Mouse (Mus musculus): ENCODE measurements around the gene Axin1. TPM values are rescaled to one million over a fixed set of nuclear protein-coding genes. Genes with fewer than 3 reads are reported as not detected.

Axin1 gene
- polyA plus RNA-seq (2015; fragmentation: Illumina TruSeq; extraction: RNeasy Lipid Tissue Mini Kit (QIAGEN cat#74804); ENCODE audit: insufficient read depth, low replicate concordance), result 47.8 TPM

GRCm38 (mm10) chr17:26138239-26138836 is at the start of gene Axin1:
Gene Axin1 (plus strand): TSS chr17:26138688.

DNA sequence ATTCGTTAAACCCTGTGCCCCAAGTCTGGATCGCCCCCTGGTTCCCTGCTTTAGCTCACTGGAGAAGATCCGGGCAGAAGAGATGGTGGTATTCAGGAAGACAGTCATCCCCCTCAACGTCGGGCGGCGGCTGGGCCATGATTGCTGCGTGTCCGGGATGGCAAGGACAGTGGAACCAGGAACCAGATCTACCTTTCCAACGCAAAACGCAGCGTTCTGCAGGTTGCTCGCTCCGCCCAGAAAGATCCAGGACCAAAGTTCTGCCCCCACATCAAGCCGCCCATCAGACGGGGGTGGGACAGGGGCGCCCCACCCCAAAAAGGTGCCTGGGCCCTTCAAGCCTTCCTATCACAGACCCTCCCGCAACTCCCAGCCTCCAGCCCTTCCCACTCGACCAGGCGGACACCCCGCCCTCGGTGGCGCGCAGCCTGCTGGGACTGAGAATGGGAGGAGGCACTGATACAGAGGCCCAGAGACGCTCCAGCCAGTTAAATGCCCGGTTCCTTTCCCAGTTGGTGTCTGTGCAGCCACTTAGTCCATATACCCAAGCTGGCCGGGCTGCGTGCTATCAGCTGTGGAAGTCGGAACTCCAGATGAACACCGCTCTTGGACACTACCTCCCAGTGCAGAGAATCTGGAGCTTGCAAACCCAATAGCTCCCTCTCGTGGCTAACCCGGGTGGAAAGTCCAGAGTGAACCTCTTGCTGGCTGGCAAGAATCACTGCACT is 48.4 kb upstream of the Axin1 start, which contains the start of gene Decr2:
Gene Decr2, minus strand, starts transcription at position 433 of the 728 bp plus-strand sequence.

DNA sequence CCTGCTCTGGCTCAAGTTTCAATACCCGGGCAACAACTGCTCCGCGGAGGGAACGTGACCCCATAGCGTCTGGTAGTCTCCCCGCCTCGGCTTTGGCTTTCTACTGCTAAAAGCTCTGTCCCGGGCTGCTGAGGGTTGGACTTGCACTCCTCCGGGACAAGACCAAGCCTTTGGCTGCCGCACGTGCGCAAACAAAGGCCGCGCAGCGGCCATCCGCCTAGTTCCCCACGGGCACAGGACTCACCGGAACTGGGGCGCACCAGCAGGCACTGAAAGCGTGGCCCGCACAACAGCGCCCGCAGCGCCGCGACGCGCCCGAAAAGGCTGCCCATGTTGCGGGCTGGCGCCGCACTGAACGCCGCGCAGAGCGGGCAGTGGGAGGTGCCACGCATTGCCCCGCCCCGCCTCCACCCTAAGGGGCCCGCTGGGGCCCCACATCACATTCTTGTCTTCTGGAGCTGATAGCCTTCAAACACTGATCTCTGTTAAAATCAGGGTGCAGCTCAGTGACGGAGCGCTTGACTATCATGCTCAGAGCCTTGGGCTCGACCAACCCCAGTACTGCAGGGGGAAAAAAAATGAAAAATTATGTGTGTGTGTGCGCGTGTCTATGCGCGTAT is 43.3 kb upstream of the Axin1 start, which contains the start of gene Nme4:
Gene Nme4, minus strand, starts transcription at position 482 of the 620 bp plus-strand sequence.

GRCm38 (mm10) chr17:26113181-26113948 is 25.1 kb upstream of the Axin1 start, which contains the start of gene Tmem8:
Gene Tmem8 (plus strand): TSS chr17:26113299.

DNA sequence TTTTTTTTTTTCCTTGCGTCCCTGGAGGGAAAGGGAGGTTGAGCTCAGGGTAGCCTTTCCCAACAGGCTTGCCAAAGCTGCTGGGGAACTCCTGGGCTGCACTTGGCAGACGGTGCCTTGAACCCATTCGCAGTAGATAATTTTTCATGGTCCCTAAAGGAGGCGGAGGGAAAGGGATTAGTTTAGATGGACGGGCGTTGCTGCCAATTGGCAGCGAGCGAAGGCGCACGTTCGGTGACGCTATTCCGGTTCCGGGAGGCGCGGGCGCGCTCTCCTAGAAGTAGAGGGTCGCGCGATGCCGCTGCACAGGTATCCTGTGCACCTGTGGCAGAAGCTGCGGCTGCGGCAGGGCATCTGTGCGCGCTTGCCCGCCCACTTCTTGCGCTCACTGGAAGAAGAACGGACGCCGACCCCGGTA is 15.2 kb upstream of the Axin1 start, which contains the start of gene Mrpl28:
Gene Mrpl28, plus strand, starts transcription at position 234 of the 418 bp plus-strand sequence.

DNA sequence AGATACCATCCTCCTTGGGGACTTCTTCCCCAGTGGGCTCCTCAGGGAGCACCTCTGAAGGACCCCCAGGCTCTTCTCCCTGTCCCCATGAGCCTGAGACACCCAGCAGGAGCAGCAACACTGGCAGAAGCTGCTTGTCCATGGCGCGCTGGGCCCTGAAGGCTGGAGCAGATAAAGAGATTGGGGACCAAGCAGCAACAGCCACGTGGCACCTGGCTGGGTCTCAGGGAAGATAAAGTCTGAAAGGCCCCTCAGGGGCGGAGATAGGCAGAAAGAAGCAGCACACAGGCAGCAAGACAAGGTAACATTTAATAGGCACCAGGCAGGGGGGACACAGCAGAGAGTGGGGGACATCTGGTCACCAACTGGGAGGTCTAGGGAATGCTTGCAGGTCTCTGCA is 60.4 kb downstream of the Axin1 start, which contains the start of gene Pdia2:
Gene Pdia2, minus strand, starts transcription at position 196 of the 400 bp plus-strand sequence.

DNA sequence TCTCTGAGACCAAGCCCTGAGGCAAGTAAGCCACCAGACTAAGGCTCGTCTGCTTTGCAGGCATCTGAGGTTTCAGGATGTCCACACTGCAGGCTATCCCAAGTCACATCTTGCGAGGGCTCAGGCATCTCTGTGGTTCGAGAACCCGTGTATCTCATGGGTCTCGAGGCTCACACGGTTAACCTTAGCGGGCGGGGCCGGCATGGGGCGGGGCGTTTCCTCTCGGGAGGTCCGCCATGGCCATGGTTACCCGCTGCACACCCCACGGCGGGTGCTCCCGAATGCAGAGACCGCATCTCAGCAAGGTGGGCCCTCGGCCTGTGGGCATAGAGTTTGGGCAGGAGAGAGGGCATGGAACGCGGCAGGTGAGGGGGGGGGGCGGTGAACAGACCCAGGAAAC is 64.2 kb downstream of the Axin1 start, which contains the start of gene Rgs11:
Gene Rgs11, plus strand, starts transcription at position 215 of the 400 bp plus-strand sequence.

DNA sequence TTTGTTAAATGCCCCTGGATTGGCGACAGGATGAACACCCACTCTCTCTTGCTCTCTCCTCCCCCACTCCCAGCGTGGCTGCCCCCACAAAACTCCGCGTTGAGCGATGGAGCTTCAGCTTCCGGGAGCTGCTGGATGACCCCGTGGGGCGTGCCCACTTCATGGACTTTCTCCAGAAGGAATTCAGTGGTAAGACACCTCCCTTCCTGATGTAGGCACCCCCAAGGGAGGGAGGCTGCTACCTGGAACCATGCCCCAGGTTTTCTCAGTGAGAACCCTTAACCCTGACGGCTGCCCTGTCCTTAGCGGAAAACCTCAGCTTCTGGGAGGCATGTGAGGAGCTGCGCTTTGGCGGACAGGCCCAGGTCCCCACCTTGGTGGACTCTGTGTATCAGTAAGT is 69.2 kb downstream of the Axin1 start, which contains the start of gene Arhgdig:
Gene Arhgdig, minus strand, starts transcription at position 101 of the 400 bp plus-strand sequence.

GRCm38 (mm10) chr17:26244101-26244841 is 105.8 kb downstream of the Axin1 start, which contains the start of gene Fam234a:
Gene Fam234a (minus strand): TSS chr17:26244242.

Other genes with a start within 250 kb of the Axin1 start
- gene Rab40c, start 219.0 kb upstream of the Axin1 start, polyA plus RNA-seq (2015; fragmentation: Illumina TruSeq; extraction: RNeasy Lipid Tissue Mini Kit (QIAGEN cat#74804); ENCODE audit: insufficient read depth, low replicate concordance), result 10.4 TPM
- 70.8 TPM for gene Pigq, start 193.8 kb upstream of the Axin1 start, polyA plus RNA-seq (2015; fragmentation: Illumina TruSeq; extraction: RNeasy Lipid Tissue Mini Kit (QIAGEN cat#74804); ENCODE audit: insufficient read depth, low replicate concordance)
- 0.28 TPM for gene Nhlrc4, start 193.7 kb upstream of the Axin1 start, polyA plus RNA-seq (2015; fragmentation: Illumina TruSeq; extraction: RNeasy Lipid Tissue Mini Kit (QIAGEN cat#74804); ENCODE audit: insufficient read depth, low replicate concordance)
- gene A930017K11Rik, start 186.1 kb upstream of the Axin1 start, polyA plus RNA-seq (2015; fragmentation: Illumina TruSeq; extraction: RNeasy Lipid Tissue Mini Kit (QIAGEN cat#74804); ENCODE audit: insufficient read depth, low replicate concordance), result not detected
- 5.8 TPM for gene Capn15, start 152.9 kb upstream of the Axin1 start, polyA plus RNA-seq (2015; fragmentation: Illumina TruSeq; extraction: RNeasy Lipid Tissue Mini Kit (QIAGEN cat#74804); ENCODE audit: insufficient read depth, low replicate concordance)
- gene Rab11fip3, start 69.1 kb upstream of the Axin1 start, polyA plus RNA-seq (2015; fragmentation: Illumina TruSeq; extraction: RNeasy Lipid Tissue Mini Kit (QIAGEN cat#74804); ENCODE audit: insufficient read depth, low replicate concordance), result 6.5 TPM
- 13.1 TPM for gene Decr2, start 48.4 kb upstream of the Axin1 start, polyA plus RNA-seq (2015; fragmentation: Illumina TruSeq; extraction: RNeasy Lipid Tissue Mini Kit (QIAGEN cat#74804); ENCODE audit: insufficient read depth, low replicate concordance)
- gene Nme4, start 43.1 kb upstream of the Axin1 start, polyA plus RNA-seq (2015; fragmentation: Illumina TruSeq; extraction: RNeasy Lipid Tissue Mini Kit (QIAGEN cat#74804); ENCODE audit: insufficient read depth, low replicate concordance), result 4.7 TPM
- gene Tmem8, start 25.4 kb upstream of the Axin1 start, polyA plus RNA-seq (2015; fragmentation: Illumina TruSeq; extraction: RNeasy Lipid Tissue Mini Kit (QIAGEN cat#74804); ENCODE audit: insufficient read depth, low replicate concordance), result 14.4 TPM
- 29.7 TPM for gene Mrpl28, start 15.2 kb upstream of the Axin1 start, polyA plus RNA-seq (2015; fragmentation: Illumina TruSeq; extraction: RNeasy Lipid Tissue Mini Kit (QIAGEN cat#74804); ENCODE audit: insufficient read depth, low replicate concordance)
- gene Pdia2, start 60.4 kb downstream of the Axin1 start, polyA plus RNA-seq (2015; fragmentation: Illumina TruSeq; extraction: RNeasy Lipid Tissue Mini Kit (QIAGEN cat#74804); ENCODE audit: insufficient read depth, low replicate concordance), result 0.39 TPM
- gene Rgs11, start 64.3 kb downstream of the Axin1 start, polyA plus RNA-seq (2015; fragmentation: Illumina TruSeq; extraction: RNeasy Lipid Tissue Mini Kit (QIAGEN cat#74804); ENCODE audit: insufficient read depth, low replicate concordance), result 2.6 TPM
- gene Arhgdig, start 69.1 kb downstream of the Axin1 start, polyA plus RNA-seq (2015; fragmentation: Illumina TruSeq; extraction: RNeasy Lipid Tissue Mini Kit (QIAGEN cat#74804); ENCODE audit: insufficient read depth, low replicate concordance), result not detected
- gene Fam234a, start 105.6 kb downstream of the Axin1 start, polyA plus RNA-seq (2015; fragmentation: Illumina TruSeq; extraction: RNeasy Lipid Tissue Mini Kit (QIAGEN cat#74804); ENCODE audit: insufficient read depth, low replicate concordance), result 27.0 TPM
- gene Luc7l, start 114.2 kb downstream of the Axin1 start, polyA plus RNA-seq (2015; fragmentation: Illumina TruSeq; extraction: RNeasy Lipid Tissue Mini Kit (QIAGEN cat#74804); ENCODE audit: insufficient read depth, low replicate concordance), result 104 TPM

Data from spleen, adult 10 weeks (tissue).